Mouse (Mus musculus) forebrain, embryonic 15.5 days (tissue): Measurements from ENCODE around the gene Ifih1. TPM values are rescaled to one million over a fixed set of nuclear protein-coding genes. Genes with fewer than 3 reads are reported as not detected.

ENCODE experiments used
- ATAC-seq: fragments of 200-750 bp; cut with Nextera tagmentation; replicated peaks from 2 replicates; pipeline ENCODE4 v1.8.0; 2017; ENCODE audit warnings: mild to moderate bottlenecking, moderate TSS enrichment, moderate library complexity
- H3K27ac ChIP-seq: fragments of 300-500 bp; sonication (generic); replicated peaks from 2 replicates; pipeline ENCODE4 v1.5.1; 2015; ENCODE audit warnings: mild to moderate bottlenecking, inconsistent platforms
- H3K27me3 ChIP-seq: fragments of 300-500 bp; sonication (generic); 2 replicates; pipeline ENCODE4 v1.6.1; 2015; ENCODE audit warnings: inconsistent platforms
- H3K36me3 ChIP-seq: fragments of 300-500 bp; sonication (generic); 2 replicates; pipeline ENCODE4 v1.6.1; 2015; ENCODE audit warnings: mild to moderate bottlenecking, inconsistent platforms
- H3K4me1 ChIP-seq: fragments of 300-500 bp; sonication (generic); 2 replicates; pipeline ENCODE4 v1.6.1; 2015; ENCODE audit warnings: inconsistent platforms
- H3K4me2 ChIP-seq: fragments of 300-500 bp; sonication (generic); replicated peaks from 2 replicates; pipeline ENCODE4 v1.6.1; 2015; ENCODE audit warnings: mild to moderate bottlenecking, inconsistent platforms
- H3K4me3 ChIP-seq: fragments of 300-500 bp; sonication (generic); 2 replicates; pipeline ENCODE4 v1.5.1; 2015; ENCODE audit warnings: mild to moderate bottlenecking, inconsistent platforms
- H3K9ac ChIP-seq: fragments of 300-500 bp; sonication (generic); replicated peaks from 2 replicates; pipeline ENCODE4 v1.6.1; 2015; ENCODE audit warnings: mild to moderate bottlenecking, inconsistent platforms
- H3K9me3 ChIP-seq: fragments of 300-500 bp; sonication (generic); 2 replicates; pipeline ENCODE4 v1.6.1; 2016; ENCODE audit warnings: inconsistent platforms
- WGBS: fragments of 180-500 bp; shearing (Covaris S2); methylation state at CpG from one replicate; pipeline ENCODE4 v1.1.7; 2015; ENCODE audit warnings: mixed read lengths; 5-methylcytosine and 5-hydroxymethylcytosine counted together
- polyA plus RNA-seq: library from polyadenylated mRNA; unstranded; fragments of >200 nt; fragmentation: Nextera tagmentation; extraction: Ambion mirVana; gene quantifications from 2 replicates; pipeline ENCODE4 v1.2.1, GENCODE M21; 2015

The Ifih1 gene
- 0.77 and 1.1 TPM in 2 replicates for polyA plus RNA-seq

DNA sequence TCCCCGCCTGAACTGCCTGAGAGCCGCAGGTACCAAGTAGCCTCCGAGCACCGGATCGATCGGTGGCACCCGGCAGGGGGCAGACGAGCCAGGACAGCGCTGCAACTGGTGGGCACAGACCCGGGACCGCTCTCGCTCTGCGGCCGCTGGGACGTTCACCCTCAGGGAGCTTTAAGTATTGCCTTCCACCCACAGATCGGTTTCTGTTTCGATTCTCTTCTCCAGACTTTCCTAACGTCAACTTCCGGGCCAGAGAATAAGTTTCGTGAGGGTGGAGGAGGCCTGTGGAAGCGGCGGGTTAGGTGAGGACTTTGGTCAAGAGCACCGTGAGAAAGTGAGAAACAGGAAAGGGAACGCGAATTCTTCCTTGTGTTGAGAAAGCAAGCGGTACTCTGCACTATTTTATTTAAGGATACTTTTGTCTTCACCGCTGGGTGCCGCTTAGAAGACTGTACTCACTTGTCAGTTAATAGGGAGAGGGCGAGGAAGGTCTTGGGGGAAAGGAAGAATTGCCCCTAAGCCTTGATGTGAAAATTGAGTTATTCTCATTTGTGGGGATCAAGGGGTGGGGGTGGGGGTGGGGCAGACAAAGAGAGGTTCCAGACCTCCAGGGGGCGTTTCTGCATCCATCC lies at the start of gene Ifih1:
Gene Ifih1 (minus strand): TSS at position 242 of the 632 bp plus-strand sequence.
- H3K9me3 ChIP-seq: no peaks in the 10 kb centered on the region
- peak within 1 kb of the TSS; percentile 42 for H3K4me3 ChIP-seq
- no peak within 1 kb of the TSS for H3K27ac ChIP-seq
- H3K4me2 ChIP-seq: peak within 1 kb of the TSS; percentile 67
- H3K36me3 ChIP-seq: no peaks in the 10 kb centered on the region
- no peaks in the 10 kb centered on the region for H3K27me3 ChIP-seq
- under 1% methylated on average over 30 of the region's 30 CpGs for WGBS
- H3K4me1 ChIP-seq: peaks cover 28% of the 10 kb centered on the region
- peak; percentile 81 for ATAC-seq
- peak within 1 kb of the TSS; percentile 32 for H3K9ac ChIP-seq

GRCm38 (mm10) chr2:62685934-62686333 lies 39.9 kb upstream of the Ifih1 start:
- no peak overlapping the region for H3K9ac ChIP-seq
- WGBS: 89% methylated on average over 6 of the region's 6 CpGs
- no peak overlapping the region for H3K4me3 ChIP-seq
- H3K27ac ChIP-seq: no peak overlapping the region
- no peaks in the 10 kb centered on the region for H3K9me3 ChIP-seq
- H3K36me3 ChIP-seq: no peaks in the 10 kb centered on the region
- H3K4me1 ChIP-seq: peaks cover 7% of the 10 kb centered on the region; the same call in 1 of the 2 replicates
- H3K27me3 ChIP-seq: no peaks in the 10 kb centered on the region
- no peak for ATAC-seq
- H3K4me2 ChIP-seq: no peak overlapping the region

DNA sequence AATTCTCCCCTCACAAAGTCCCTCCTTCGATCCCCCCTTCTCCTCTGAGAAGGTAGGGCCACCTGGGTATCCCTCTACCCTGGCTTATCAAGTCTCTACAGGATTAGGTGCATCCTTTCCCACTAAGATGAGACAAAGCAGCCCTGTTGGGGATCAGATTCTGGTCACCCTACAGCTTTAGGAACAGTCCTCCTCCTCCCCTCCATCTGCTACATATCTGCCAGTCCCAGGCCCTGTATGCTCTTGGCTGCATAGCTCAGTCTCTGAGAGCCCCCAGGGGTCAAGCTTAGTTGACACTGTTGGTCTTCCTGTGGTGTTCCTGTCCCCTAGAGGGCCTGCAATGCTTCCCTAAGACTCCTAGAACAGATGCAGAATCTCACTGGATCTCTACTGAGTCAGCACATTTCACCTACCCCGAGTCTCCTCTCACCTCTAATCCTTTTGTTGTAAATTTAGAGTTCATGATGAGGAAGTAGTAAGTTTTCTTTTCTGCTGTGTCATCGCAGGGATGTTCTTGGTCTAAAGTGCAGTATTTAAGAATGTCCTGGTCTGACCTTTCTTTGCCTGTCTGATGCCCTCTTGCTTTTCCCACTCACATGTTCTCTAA lies 39.0 kb upstream of the Ifih1 start:
- Histone ChIP-seq H3K27ac (no peak overlapping the region), H3K4me3 (no peak overlapping the region), H3K4me2 (no peak overlapping the region), H3K27me3 (no peaks in the 10 kb centered on the region), H3K4me1 (peaks cover 10% of the 10 kb centered on the region; the same call in 1 of the 2 replicates), H3K36me3 (no peaks in the 10 kb centered on the region), H3K9ac (no peak overlapping the region), H3K9me3 (no peaks in the 10 kb centered on the region)
- WGBS: 71% methylated on average over 3 of the region's 3 CpGs
- no peak for ATAC-seq

DNA sequence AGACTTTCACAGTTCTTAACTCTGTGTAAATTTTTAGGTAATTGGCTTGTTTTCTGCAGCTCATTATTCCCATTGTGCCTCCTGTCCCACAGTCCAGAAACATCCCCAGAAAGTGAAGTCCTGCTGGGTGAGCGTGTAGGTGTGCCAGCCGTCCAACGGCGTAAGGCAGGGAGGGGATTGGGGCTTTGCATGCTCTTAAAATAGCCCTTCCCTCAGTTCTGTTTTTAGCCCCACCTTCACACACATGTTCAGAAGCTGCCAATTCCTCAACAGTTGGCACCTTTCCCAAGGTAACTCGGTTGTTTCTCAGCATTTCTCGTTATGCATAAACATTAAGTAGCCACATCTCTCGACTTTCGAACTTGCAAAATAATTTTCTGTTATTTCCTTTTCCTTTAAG lies 35.6 kb upstream of the Ifih1 start:
- Histone ChIP-seq H3K4me3 (no peak overlapping the region), H3K4me1 (peaks cover 10% of the 10 kb centered on the region; the same call in 1 of the 2 replicates), H3K4me2 (no peak overlapping the region; the same call in 1 of the 2 replicates), H3K27ac (no peak overlapping the region), H3K27me3 (no peaks in the 10 kb centered on the region), H3K9me3 (no peaks in the 10 kb centered on the region), H3K36me3 (no peaks in the 10 kb centered on the region), H3K9ac (no peak overlapping the region)
- ATAC-seq: peak; percentile 64; the same call in 1 of the 2 replicates
- 33% methylated on average over 8 of the region's 8 CpGs for WGBS

GRCm38 (mm10) chr2:62672788-62673187 lies 26.7 kb upstream of the Ifih1 start:
- no peak overlapping the region for H3K4me3 ChIP-seq
- no peak overlapping the region for H3K4me2 ChIP-seq
- H3K27ac ChIP-seq: no peak overlapping the region
- no peak overlapping the region for H3K9ac ChIP-seq
- H3K27me3 ChIP-seq: no peaks in the 10 kb centered on the region
- ATAC-seq: no peak
- WGBS: 90% methylated on average over 5 of the region's 5 CpGs
- H3K9me3 ChIP-seq: no peaks in the 10 kb centered on the region
- H3K4me1 ChIP-seq: no peaks in the 10 kb centered on the region
- no peaks in the 10 kb centered on the region for H3K36me3 ChIP-seq

DNA sequence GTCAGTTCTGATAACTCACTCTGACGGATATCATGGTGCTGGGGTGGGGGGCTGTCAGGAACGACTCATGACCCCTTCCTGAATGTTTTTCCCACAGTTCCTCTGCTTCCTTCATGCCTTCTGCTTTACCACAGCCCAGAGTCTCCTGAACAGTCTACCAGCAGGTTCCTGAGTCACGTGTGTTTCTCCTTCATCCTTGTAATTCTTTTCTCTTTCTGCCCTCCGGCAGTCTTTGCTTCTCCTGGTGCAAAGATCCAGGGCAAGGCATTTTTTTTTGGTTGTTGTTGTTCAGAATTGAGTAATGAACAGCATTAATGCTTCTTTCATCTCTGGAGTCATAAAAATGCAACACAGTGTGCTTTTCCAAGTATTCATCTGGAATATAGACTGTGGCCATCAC lies 24.7 kb upstream of the Ifih1 start:
- Histone ChIP-seq H3K4me1 (no peaks in the 10 kb centered on the region), H3K9ac (no peak overlapping the region), H3K27ac (no peak overlapping the region), H3K9me3 (no peaks in the 10 kb centered on the region), H3K4me3 (no peak overlapping the region), H3K36me3 (no peaks in the 10 kb centered on the region), H3K4me2 (no peak overlapping the region), H3K27me3 (no peaks in the 10 kb centered on the region)
- ATAC-seq: no peak
- 87% methylated on average over 4 of the region's 4 CpGs for WGBS

DNA sequence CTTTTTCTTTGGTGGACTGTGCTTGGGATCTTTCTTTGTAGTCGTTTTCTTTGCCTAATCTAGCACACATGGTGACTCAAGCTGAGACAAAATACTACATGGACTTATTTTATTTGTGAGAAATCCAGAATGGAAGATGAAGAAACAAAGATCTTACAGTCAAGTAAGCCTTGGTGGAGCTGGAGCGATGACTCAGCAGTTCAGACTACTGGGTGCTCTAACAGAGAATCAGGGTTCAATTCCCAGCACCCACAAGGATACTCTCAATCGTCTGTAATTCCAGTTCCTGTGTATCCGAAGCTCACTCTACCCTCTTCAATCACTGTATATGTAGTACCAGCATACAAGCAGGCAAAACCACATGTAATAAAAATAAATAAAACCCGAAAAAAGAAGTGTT lies 24.2 kb upstream of the Ifih1 start:
- no peaks in the 10 kb centered on the region for H3K36me3 ChIP-seq
- no peaks in the 10 kb centered on the region for H3K9me3 ChIP-seq
- no peaks in the 10 kb centered on the region for H3K27me3 ChIP-seq
- H3K4me1 ChIP-seq: no peaks in the 10 kb centered on the region
- H3K27ac ChIP-seq: no peak overlapping the region
- WGBS: 89% methylated on average over 5 of the region's 5 CpGs
- no peak overlapping the region for H3K9ac ChIP-seq
- H3K4me3 ChIP-seq: no peak overlapping the region
- ATAC-seq: no peak
- H3K4me2 ChIP-seq: no peak overlapping the region

- Histone ChIP-seq H3K4me1 (no peaks in the 10 kb centered on the region), H3K9me3 (no peaks in the 10 kb centered on the region), H3K4me2 (no peak overlapping the region), H3K9ac (no peak overlapping the region), H3K36me3 (no peaks in the 10 kb centered on the region), H3K4me3 (no peak overlapping the region), H3K27me3 (no peaks in the 10 kb centered on the region), H3K27ac (no peak overlapping the region)
- 62% methylated on average over 3 of the region's 3 CpGs for WGBS
- no peak for ATAC-seq
Measured at GRCm38 (mm10) chr2:62669848-62670247, 23.8 kb upstream of the Ifih1 start.

DNA sequence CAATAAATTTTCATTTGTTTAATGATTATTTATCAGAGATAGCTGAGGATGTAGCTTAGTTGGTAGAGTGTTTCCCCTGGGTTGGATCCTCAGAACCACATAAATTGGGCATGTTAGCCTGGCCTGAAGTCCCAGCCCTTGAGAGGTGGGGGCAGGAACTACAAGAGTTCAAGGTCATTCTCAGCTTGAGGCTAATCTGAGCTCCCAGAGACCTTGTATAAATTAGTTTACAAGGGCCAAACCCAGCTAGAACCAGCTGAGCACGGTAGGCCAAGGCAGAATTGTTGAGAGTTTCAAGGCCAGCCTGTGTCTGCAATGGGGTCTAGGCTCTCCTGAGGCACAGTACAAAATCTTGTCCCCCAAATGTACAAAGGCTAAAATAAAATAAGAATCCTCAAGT lies 19.5 kb upstream of the Ifih1 start:
- Histone ChIP-seq H3K4me1 (peaks cover 9% of the 10 kb centered on the region; the same call in 1 of the 2 replicates), H3K4me2 (no peak overlapping the region), H3K27me3 (no peaks in the 10 kb centered on the region), H3K36me3 (no peaks in the 10 kb centered on the region), H3K4me3 (no peak overlapping the region), H3K27ac (no peak overlapping the region), H3K9ac (no peak overlapping the region), H3K9me3 (no peaks in the 10 kb centered on the region)
- ATAC-seq: no peak
- 59% methylated on average over 1 of the region's 1 CpGs for WGBS

GRCm38 (mm10) chr2:62664839-62665238 lies 18.8 kb upstream of the Ifih1 start:
- ATAC-seq: no peak
- Histone ChIP-seq H3K9me3 (no peaks in the 10 kb centered on the region), H3K27ac (no peak overlapping the region), H3K36me3 (no peaks in the 10 kb centered on the region), H3K4me1 (peaks cover 9% of the 10 kb centered on the region; the same call in 1 of the 2 replicates), H3K4me2 (peak overlapping the region; percentile 93), H3K27me3 (no peaks in the 10 kb centered on the region), H3K9ac (no peak overlapping the region), H3K4me3 (peak overlapping the region; percentile 79)
- WGBS: 58% methylated on average over 7 of the region's 7 CpGs

- under 1% methylated on average over 43 of the region's 43 CpGs for WGBS
- H3K4me3 ChIP-seq: peak within 1 kb of the TSS; percentile 79
- H3K27ac ChIP-seq: no peak within 1 kb of the TSS
- no peaks in the 10 kb centered on the region for H3K36me3 ChIP-seq
- peak within 1 kb of the TSS; percentile 93 for H3K4me2 ChIP-seq
- H3K4me1 ChIP-seq: peaks cover 9% of the 10 kb centered on the region; the same call in 1 of the 2 replicates
- peak within 1 kb of the TSS; percentile 67 for H3K9ac ChIP-seq
- no peaks in the 10 kb centered on the region for H3K27me3 ChIP-seq
- no peaks in the 10 kb centered on the region for H3K9me3 ChIP-seq
- peak; percentile 97 for ATAC-seq
Measured at GRCm38 (mm10) chr2:62664135-62664670, 18.1 kb upstream of the Ifih1 start, which contains the start of gene Gca. Gene Gca (plus strand): TSS chr2:62664285.

GRCm38 (mm10) chr2:62662560-62662959 lies 16.5 kb upstream of the Ifih1 start:
- no peaks in the 10 kb centered on the region for H3K27me3 ChIP-seq
- H3K4me2 ChIP-seq: no peak overlapping the region
- no peak overlapping the region for H3K4me3 ChIP-seq
- peaks cover 9% of the 10 kb centered on the region; the same call in 1 of the 2 replicates for H3K4me1 ChIP-seq
- H3K9me3 ChIP-seq: no peaks in the 10 kb centered on the region
- no peak overlapping the region for H3K27ac ChIP-seq
- H3K36me3 ChIP-seq: no peaks in the 10 kb centered on the region
- no peak for ATAC-seq
- 61% methylated on average over 3 of the region's 3 CpGs for WGBS
- no peak overlapping the region for H3K9ac ChIP-seq
